Mouse (Mus musculus) embryonic facial prominence, embryonic 11.5 days (tissue): ENCODE measurements around the gene Brwd1. TPM values are rescaled to one million over a fixed set of nuclear protein-coding genes. Genes with fewer than 3 reads are reported as not detected.

Experiments
- ATAC-seq: fragments of 200-750 bp; cut with Nextera tagmentation; replicated peaks from 2 replicates; pipeline ENCODE4 v1.8.0; 2017; ENCODE audit warnings: low read depth; ENCODE audit not compliant: insufficient number of reproducible peaks, low FRiP score, low TSS enrichment
- DNase-seq: peaks from one replicate; pipeline ENCODE4 v3.0.0-alpha.2; 2015; ENCODE audit warnings: low spot score
- H3K27ac ChIP-seq: fragments of 300-500 bp; sonication (generic); replicated peaks from 2 replicates; pipeline ENCODE4 v1.5.1; 2014; ENCODE audit warnings: mild to moderate bottlenecking, low read depth, low read length, control low read depth
- H3K27me3 ChIP-seq: fragments of 300-500 bp; sonication (generic); 2 replicates; pipeline ENCODE4 v1.6.1; 2014; ENCODE audit warnings: mild to moderate bottlenecking, low read length, moderate library complexity, mixed read lengths; ENCODE audit not compliant: control insufficient read depth, insufficient read depth
- H3K36me3 ChIP-seq: fragments of 300-500 bp; sonication (generic); replicated peaks from 2 replicates; pipeline ENCODE4 v1.6.1; 2014; ENCODE audit warnings: low read depth, mild to moderate bottlenecking, low read length, moderate library complexity, mixed read lengths; ENCODE audit not compliant: control insufficient read depth, insufficient read depth
- H3K4me1 ChIP-seq: fragments of 300-500 bp; sonication (generic); 2 replicates; pipeline ENCODE4 v1.6.1; 2014; ENCODE audit warnings: low read length, mixed read lengths; ENCODE audit not compliant: control insufficient read depth, insufficient read depth
- H3K4me2 ChIP-seq: fragments of 300-500 bp; sonication (generic); 2 replicates; pipeline ENCODE4 v1.6.1; 2014; ENCODE audit warnings: low read depth, mild to moderate bottlenecking, control low read depth, low read length, moderate library complexity
- H3K4me3 ChIP-seq: fragments of 300-500 bp; sonication (generic); 2 replicates; pipeline ENCODE4 v1.5.1; 2014; ENCODE audit warnings: low read depth, low read length, control low read depth
- H3K9ac ChIP-seq: fragments of 300-500 bp; sonication (generic); replicated peaks from 2 replicates; pipeline ENCODE4 v1.6.1; 2014; ENCODE audit warnings: mild to moderate bottlenecking, control low read depth, low read length
- H3K9me3 ChIP-seq: fragments of 300-500 bp; sonication (generic); replicated peaks from 2 replicates; pipeline ENCODE4 v1.6.1; 2016; ENCODE audit warnings: mild to moderate bottlenecking, low read length, inconsistent platforms, mixed read lengths; ENCODE audit not compliant: control insufficient read depth
- WGBS: fragments of 180-500 bp; shearing (Covaris S2); extraction: QIAGEN DNeasy Blood & Tissue Kit; methylation state at CpG from one replicate; pipeline ENCODE4 v1.1.7; 2014; 5-methylcytosine and 5-hydroxymethylcytosine counted together
- polyA plus RNA-seq: library from polyadenylated mRNA; unstranded; fragments of >200 nt; fragmentation: Nextera tagmentation; extraction: Ambion mirVana; gene quantifications from 2 replicates; pipeline ENCODE4 v1.2.1, GENCODE M21; 2014

Gene Brwd1
- polyA plus RNA-seq, 1 experiment from 2014 or later, result 164 TPM

DNA sequence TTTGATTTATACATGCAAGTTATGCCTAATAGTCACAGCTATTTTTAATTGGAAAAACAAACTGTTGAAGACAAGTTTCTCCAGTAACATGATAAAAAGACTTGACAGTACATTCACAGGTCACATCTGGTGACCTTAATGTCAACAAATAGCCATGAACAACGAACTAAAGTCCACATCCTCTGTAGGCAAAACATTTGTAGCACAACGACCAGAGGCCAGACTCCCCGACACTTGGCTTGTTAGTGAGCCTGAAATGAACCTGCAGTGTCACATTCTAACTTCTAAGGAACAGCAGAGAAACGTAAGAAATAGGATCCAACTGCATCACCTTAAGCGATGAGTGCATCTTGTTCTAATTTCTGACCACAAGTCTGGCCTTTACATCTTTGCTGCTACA lies 89.7 kb downstream of the Brwd1 start:
- no peak overlapping the region for H3K27ac ChIP-seq
- ATAC-seq, result no peak
- no peak for DNase-seq
- WGBS, result 48% methylated on average over 5 of the region's 5 CpGs
- H3K27me3 ChIP-seq, result no peaks in the 10 kb centered on the region
- H3K4me3 ChIP-seq, result no peak overlapping the region
- H3K4me2 ChIP-seq, result no peak overlapping the region
- H3K36me3 ChIP-seq, result no peaks in the 10 kb centered on the region
- H3K4me1 ChIP-seq, result no peaks in the 10 kb centered on the region
- H3K9ac ChIP-seq, result no peak overlapping the region
- no peaks in the 10 kb centered on the region for H3K9me3 ChIP-seq

- H3K27me3 ChIP-seq, result no peaks in the 10 kb centered on the region
- H3K36me3 ChIP-seq, result no peaks in the 10 kb centered on the region
- no peaks in the 10 kb centered on the region for H3K9me3 ChIP-seq
- H3K4me3 ChIP-seq, result peak overlapping the region; percentile 80
- H3K4me2 ChIP-seq, result peak overlapping the region; percentile 39
- peak overlapping the region; percentile 57 for H3K27ac ChIP-seq
- 7% methylated on average over 10 of the region's 10 CpGs for WGBS
- ATAC-seq, result peak; percentile 6; the same call in 1 of the 2 replicates
- H3K4me1 ChIP-seq, result no peaks in the 10 kb centered on the region
- H3K9ac ChIP-seq, result peak overlapping the region; percentile 63
- peak; percentile 60 for DNase-seq
Observed at GRCm38 (mm10) chr16:95991122-95991900, 91.0 kb downstream of the Brwd1 start.

DNA sequence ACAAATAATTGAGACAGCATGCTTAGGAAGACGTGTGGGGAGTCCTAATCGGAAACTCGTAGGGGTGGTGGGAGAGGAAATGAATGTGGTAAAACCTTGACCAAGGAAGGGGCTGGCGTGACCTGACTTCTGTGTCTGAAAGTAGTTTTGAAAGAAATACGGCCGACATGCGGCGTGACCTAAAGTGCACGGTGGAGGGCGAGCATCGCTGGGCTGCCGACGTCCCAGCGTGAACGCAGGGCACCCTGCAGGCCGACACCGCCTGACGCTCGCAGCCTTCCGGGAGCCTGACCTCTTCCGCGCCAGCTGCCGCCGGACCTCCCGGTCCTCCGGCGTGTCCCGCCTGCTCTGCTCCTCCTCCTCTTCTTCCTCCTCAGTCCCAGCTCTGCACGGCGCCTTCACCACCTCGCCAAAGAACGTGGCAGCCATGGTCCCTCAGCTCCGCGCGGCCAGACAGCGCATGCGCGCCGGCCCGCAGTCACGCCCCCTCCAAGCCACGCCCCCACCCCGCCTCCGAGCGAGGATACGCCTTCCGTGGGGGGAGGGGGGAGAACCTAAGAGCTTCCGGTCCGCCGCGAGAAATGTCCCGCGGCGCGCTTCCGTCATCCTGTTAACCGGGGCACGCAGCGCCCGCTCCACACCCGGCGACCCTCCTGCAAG lies 91.7 kb downstream of the Brwd1 start, which contains the start of gene Psmg1:
Gene Psmg1 (minus strand): TSS at position 499 of the 660 bp plus-strand sequence.
- Histone ChIP-seq H3K27me3 (no peaks in the 10 kb centered on the region), H3K4me1 (no peaks in the 10 kb centered on the region), H3K36me3 (no peaks in the 10 kb centered on the region), H3K4me3 (peak within 1 kb of the TSS; percentile 80), H3K9ac (peak within 1 kb of the TSS; percentile 79), H3K9me3 (no peaks in the 10 kb centered on the region), H3K27ac (peak within 1 kb of the TSS; percentile 57), H3K4me2 (peak within 1 kb of the TSS; percentile 58)
- peak; percentile 93 for ATAC-seq
- DNase-seq, result peak; percentile 97
- WGBS, result under 1% methylated on average over 62 of the region's 62 CpGs

GRCm38 (mm10) chr16:95984911-95985310 lies 97.4 kb downstream of the Brwd1 start:
- peaks cover 2% of the 10 kb centered on the region for H3K36me3 ChIP-seq
- H3K27me3 ChIP-seq, result no peaks in the 10 kb centered on the region
- H3K9ac ChIP-seq, result no peak overlapping the region
- H3K27ac ChIP-seq, result no peak overlapping the region
- ATAC-seq (no peak), DNase-seq (no peak)
- H3K4me2 ChIP-seq, result no peak overlapping the region
- no peaks in the 10 kb centered on the region for H3K4me1 ChIP-seq
- H3K9me3 ChIP-seq, result no peaks in the 10 kb centered on the region
- WGBS, result 89% methylated on average over 5 of the region's 5 CpGs
- H3K4me3 ChIP-seq, result no peak overlapping the region

DNA sequence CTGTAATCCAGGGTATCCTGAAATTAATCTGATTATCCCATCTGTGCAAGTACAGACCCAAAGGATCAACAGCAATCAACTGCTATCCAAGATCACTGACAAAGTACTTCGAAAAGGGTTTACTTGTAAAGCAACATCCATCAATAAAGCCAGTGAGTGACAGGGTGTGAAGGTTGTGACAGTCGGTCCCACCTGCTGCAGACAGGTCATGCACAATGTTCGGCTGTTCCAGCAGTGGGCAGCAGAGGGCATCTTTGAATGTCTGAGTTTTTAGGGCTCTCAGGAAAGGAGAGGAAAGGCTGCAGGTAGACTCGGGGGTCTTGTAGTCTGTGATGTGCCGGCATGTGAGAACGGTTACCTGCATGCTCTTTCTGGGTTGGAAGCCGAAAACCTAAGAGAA lies 98.7 kb downstream of the Brwd1 start:
- no peak overlapping the region for H3K4me2 ChIP-seq
- no peaks in the 10 kb centered on the region for H3K27me3 ChIP-seq
- H3K9me3 ChIP-seq, result no peaks in the 10 kb centered on the region
- no peak overlapping the region for H3K27ac ChIP-seq
- H3K36me3 ChIP-seq, result peaks cover 2% of the 10 kb centered on the region
- ATAC-seq, result no peak
- H3K4me3 ChIP-seq, result no peak overlapping the region
- H3K9ac ChIP-seq, result no peak overlapping the region
- 81% methylated on average over 7 of the region's 7 CpGs for WGBS
- H3K4me1 ChIP-seq, result no peaks in the 10 kb centered on the region
- peak; percentile 51 for DNase-seq

GRCm38 (mm10) chr16:95970841-95971240 lies 111.5 kb downstream of the Brwd1 start:
- no peaks in the 10 kb centered on the region for H3K36me3 ChIP-seq
- no peaks in the 10 kb centered on the region for H3K4me1 ChIP-seq
- no peak overlapping the region for H3K4me2 ChIP-seq
- ATAC-seq, result no peak
- no peak overlapping the region for H3K4me3 ChIP-seq
- DNase-seq, result no peak
- H3K9me3 ChIP-seq, result no peaks in the 10 kb centered on the region
- no peaks in the 10 kb centered on the region for H3K27me3 ChIP-seq
- H3K27ac ChIP-seq, result no peak overlapping the region
- H3K9ac ChIP-seq, result no peak overlapping the region
- WGBS, result 82% methylated on average over 2 of the region's 2 CpGs

DNA sequence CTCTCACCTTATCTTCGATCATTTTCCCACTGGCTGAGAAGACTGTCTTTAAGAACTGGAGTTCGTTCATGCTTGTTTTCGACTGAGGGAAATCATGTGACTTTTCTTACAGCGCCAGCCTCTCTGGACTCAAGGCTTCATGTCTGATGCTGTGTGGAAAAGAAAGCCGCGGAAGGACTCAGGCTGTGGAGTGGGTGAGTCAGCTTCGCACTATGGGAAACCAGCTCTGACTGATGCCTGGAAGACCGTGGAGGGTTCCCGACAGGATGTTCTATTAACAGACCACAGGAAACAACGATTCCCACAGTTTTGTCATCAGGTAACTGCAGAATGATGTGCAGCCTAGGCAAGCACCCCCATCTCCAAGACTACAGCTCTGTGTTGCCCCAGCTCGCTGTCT lies 114.9 kb downstream of the Brwd1 start:
- no peaks in the 10 kb centered on the region for H3K27me3 ChIP-seq
- DNase-seq, result no peak
- ATAC-seq, result no peak

DNA sequence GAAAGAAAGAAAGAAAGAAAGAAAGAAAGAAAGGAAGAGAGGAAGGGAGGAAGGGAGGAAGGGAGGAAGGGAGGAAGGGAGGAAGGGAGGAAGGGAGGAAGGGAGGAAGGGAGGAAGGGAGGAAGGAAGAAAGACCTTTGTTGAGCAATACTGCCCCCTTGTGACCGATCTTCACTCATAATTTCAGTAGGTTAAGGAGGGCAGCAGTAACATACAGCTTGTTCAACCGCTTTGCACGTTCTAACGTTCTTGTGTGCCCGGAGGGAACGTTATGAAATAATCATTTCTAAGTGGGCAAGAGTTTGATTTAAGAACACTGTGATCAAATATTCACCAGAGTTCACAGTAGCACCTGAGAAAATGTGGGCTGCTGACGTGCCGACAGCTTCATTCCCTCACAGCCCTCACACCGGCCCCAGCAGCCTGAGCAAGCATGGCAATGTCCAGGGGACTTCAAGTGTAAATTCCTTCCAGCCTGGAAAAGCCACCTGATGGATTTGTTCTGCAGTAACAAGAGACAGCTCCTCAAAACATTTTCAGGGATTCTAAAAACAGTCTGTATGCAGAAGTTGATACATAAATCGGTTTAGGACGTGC lies 117.8 kb downstream of the Brwd1 start:
- no peak; the same call in 1 of the 2 replicates for ATAC-seq
- Histone ChIP-seq H3K4me2 (no peak overlapping the region), H3K4me1 (no peaks in the 10 kb centered on the region), H3K9ac (no peak overlapping the region), H3K27ac (no peak overlapping the region), H3K27me3 (no peaks in the 10 kb centered on the region), H3K4me3 (no peak overlapping the region), H3K36me3 (no peaks in the 10 kb centered on the region), H3K9me3 (no peaks in the 10 kb centered on the region)
- peak; percentile 79 for DNase-seq
- WGBS, result 53% methylated on average over 11 of the region's 11 CpGs

More for the DNA sequence above, 114.9 kb downstream of the Brwd1 start:
- Histone ChIP-seq H3K4me2 (no peak overlapping the region), H3K9me3 (no peaks in the 10 kb centered on the region), H3K27ac (no peak overlapping the region), H3K4me1 (no peaks in the 10 kb centered on the region), H3K9ac (no peak overlapping the region), H3K4me3 (no peak overlapping the region), H3K36me3 (no peaks in the 10 kb centered on the region)
- 84% methylated on average over 11 of the region's 11 CpGs for WGBS
